Mouse (Mus musculus) brain, embryonic 18.5 days (tissue): Measurements from ENCODE around the gene Pla2g12b.

Experiments
- DNase-seq: peaks from one replicate; pipeline ENCODE4 v3.0.0-alpha.2; 2012; ENCODE audit warnings: low read depth, low spot score

Gene Pla2g12b

GRCm38 (mm10) chr10:59410264-59410663 is 6.8 kb downstream of the Pla2g12b start:
- no peak for DNase-seq

- no peak for DNase-seq
These were observed 10.3 kb downstream of the Pla2g12b start for GRCm38 (mm10) chr10:59413711-59414110.

- no peak for DNase-seq
These were observed 13.2 kb downstream of the Pla2g12b start for GRCm38 (mm10) chr10:59416623-59417022.

- DNase-seq, result no peak
These were observed 16.1 kb downstream of the Pla2g12b start for GRCm38 (mm10) chr10:59419516-59419915.

GRCm38 (mm10) chr10:59424453-59424852 is 21.0 kb downstream of the Pla2g12b start:
- DNase-seq, result no peak

- DNase-seq, result no peak
These were observed 21.9 kb downstream of the Pla2g12b start for GRCm38 (mm10) chr10:59425369-59425768.

GRCm38 (mm10) chr10:59426371-59426770 is 22.9 kb downstream of the Pla2g12b start:
- no peak for DNase-seq

GRCm38 (mm10) chr10:59429448-59430135 is 26.1 kb downstream of the Pla2g12b start:
- no peak for DNase-seq

GRCm38 (mm10) chr10:59430701-59431218 is 27.3 kb downstream of the Pla2g12b start:
- no peak for DNase-seq

GRCm38 (mm10) chr10:59435746-59436145 is 32.3 kb downstream of the Pla2g12b start:
- no peak for DNase-seq

GRCm38 (mm10) chr10:59438651-59439050 is 35.2 kb downstream of the Pla2g12b start:
- DNase-seq, result no peak

GRCm38 (mm10) chr10:59439508-59439931 is 36.1 kb downstream of the Pla2g12b start:
- no peak for DNase-seq

GRCm38 (mm10) chr10:59440177-59440576 is 36.7 kb downstream of the Pla2g12b start:
- DNase-seq, result no peak

- no peak for DNase-seq
These were observed 38.3 kb downstream of the Pla2g12b start, which contains the start of gene Oit3 for GRCm38 (mm10) chr10:59441735-59442134. TSS of gene Oit3 (minus strand) at chr10:59441778.

GRCm38 (mm10) chr10:59443212-59443611 is 39.8 kb downstream of the Pla2g12b start:
- DNase-seq, result no peak

GRCm38 (mm10) chr10:59444106-59444505 is 40.6 kb downstream of the Pla2g12b start:
- DNase-seq, result no peak

- DNase-seq, result no peak
These were observed 41.2 kb downstream of the Pla2g12b start for GRCm38 (mm10) chr10:59444635-59445034.

- no peak for DNase-seq
These were observed 43.5 kb downstream of the Pla2g12b start for GRCm38 (mm10) chr10:59446911-59447437.

- DNase-seq, result no peak
These were observed 44.1 kb downstream of the Pla2g12b start for GRCm38 (mm10) chr10:59447546-59447945.

- no peak for DNase-seq
These were observed 48.4 kb downstream of the Pla2g12b start for GRCm38 (mm10) chr10:59451839-59452238.

- DNase-seq, result no peak
These were observed 51.2 kb downstream of the Pla2g12b start for GRCm38 (mm10) chr10:59454631-59455030.

- no peak for DNase-seq
These were observed 56.3 kb downstream of the Pla2g12b start for GRCm38 (mm10) chr10:59459767-59460166.

GRCm38 (mm10) chr10:59462307-59462706 is 58.8 kb downstream of the Pla2g12b start:
- no peak for DNase-seq
